Mouse (Mus musculus): ENCODE results near the gene Doc2a.

GRCm38 (mm10) chr7:126847116-126847420 lies at the start of gene Doc2a:
- TF ChIP-seq CTCF (IDR thresholded peaks at IDR 0.05; ENCODE audit: borderline replicate concordance, insufficient read depth, low read depth, low read length) (no peak), POLR2A (IDR thresholded peaks at IDR 0.05; ENCODE audit: borderline replicate concordance, insufficient read depth, low read length) (no peak)

All from cerebellum, adult 2 months (tissue).